Mouse (Mus musculus): ENCODE measurements around the gene Cc2d1b. TPM values are rescaled to one million over a fixed set of nuclear protein-coding genes. Genes with fewer than 3 reads are reported as not detected.
A peak's percentile ranks its signal among the peaks of the same experiment; 100 is the strongest.

Cc2d1b gene
- polyA plus RNA-seq (2014; fragmentation: Nextera tagmentation; extraction: Ambion mirVana) = 16.5 and 17.3 TPM in 2 replicates

DNA sequence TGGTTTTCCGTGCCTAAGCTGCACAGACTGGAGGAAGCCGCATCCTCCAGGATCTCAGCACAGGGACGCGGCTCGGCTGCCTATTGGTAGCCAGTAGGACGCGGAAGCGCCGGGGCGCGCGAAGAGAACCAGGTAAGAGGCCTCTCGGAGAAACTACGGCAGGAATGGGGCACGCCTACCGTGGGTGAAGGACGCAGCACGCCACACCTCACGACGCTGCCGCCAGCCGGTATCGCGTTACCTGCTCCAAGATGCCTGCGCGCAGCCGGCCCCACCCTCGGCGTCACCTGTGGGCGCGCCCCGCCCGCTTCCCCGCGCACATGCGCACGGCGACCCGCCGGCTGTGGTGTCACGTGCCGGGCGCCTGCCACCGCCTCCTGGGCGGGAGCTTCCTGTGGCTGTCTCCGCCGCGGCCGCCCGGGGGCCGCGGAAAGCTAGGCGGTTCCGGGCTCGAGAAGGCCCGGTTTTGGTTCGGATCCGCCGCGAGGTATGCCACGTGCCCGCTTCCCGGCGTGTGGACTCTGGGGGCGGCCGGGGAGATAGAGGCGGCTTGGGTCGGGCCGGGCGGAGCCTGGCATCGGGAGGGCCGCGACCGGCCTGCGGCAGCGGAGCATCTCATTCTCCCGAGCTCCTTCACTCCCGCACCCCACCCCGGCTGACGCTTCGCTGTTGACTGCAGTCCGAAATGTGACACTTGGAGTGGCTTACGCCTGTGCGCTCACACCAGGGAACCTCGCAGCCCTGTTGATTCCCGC, at the start of gene Cc2d1b:
TSS of gene Cc2d1b (plus strand) at position 354 of the 755 bp plus-strand sequence.
- no peaks in the 10 kb centered on the region for H3K27me3 ChIP-seq (replicated peaks; ENCODE audit: control insufficient read depth, insufficient read depth, low read length)
- WGBS = under 1% methylated on average over 79 of the region's 86 CpGs
- H3K4me2 ChIP-seq (ENCODE audit: low read length) = peak within 1 kb of the TSS; percentile 87
- H3K9me3 ChIP-seq (replicated peaks; ENCODE audit: control insufficient read depth, low read length) = no peaks in the 10 kb centered on the region
- DNase-seq (ENCODE audit: low spot score) (peak; percentile 95), ATAC-seq (peak; percentile 96)
- peaks cover 9% of the 10 kb centered on the region; the same call in 1 of the 2 replicates for H3K4me1 ChIP-seq (ENCODE audit: control insufficient read depth, insufficient read depth, low read length)
- H3K36me3 ChIP-seq (ENCODE audit: control insufficient read depth, insufficient read depth, low read length) = peaks cover 8% of the 10 kb centered on the region
- peak within 1 kb of the TSS; percentile 90 for H3K27ac ChIP-seq (ENCODE audit: low read depth, low read length)
- peak within 1 kb of the TSS; percentile 94 for H3K9ac ChIP-seq (ENCODE audit: low read length)
- H3K4me3 ChIP-seq (ENCODE audit: low read depth, low read length) = peak within 1 kb of the TSS; percentile 74

DNA sequence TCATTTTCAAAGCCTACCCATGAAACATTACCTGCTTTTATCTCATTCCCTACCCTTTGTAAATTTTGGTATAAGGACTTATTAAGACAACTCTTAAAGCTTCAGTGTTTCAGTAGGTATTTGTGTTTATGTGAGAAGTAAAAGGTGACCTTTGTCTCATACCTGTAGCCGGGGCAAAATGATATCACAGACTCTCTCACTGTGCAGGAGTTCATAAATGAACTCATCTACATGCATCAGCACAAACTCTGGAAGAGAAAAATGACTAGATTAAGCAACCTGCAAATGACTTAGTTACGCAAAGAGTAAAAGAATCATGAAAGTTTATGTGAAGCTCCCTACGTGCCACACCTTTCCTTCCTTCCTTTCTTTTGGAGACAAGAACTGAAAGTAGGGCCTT, 47.1 kb upstream of the Cc2d1b start:
- H3K9ac ChIP-seq (ENCODE audit: low read length) = no peak overlapping the region
- H3K9me3 ChIP-seq (replicated peaks; ENCODE audit: control insufficient read depth, low read length) = no peaks in the 10 kb centered on the region
- H3K36me3 ChIP-seq (ENCODE audit: control insufficient read depth, insufficient read depth, low read length) = peaks cover 64% of the 10 kb centered on the region
- WGBS = 96% methylated on average over 3 of the region's 3 CpGs
- no peak overlapping the region for H3K27ac ChIP-seq (ENCODE audit: low read depth, low read length)
- H3K27me3 ChIP-seq (replicated peaks; ENCODE audit: control insufficient read depth, insufficient read depth, low read length) = no peaks in the 10 kb centered on the region
- DNase-seq (ENCODE audit: low spot score) (no peak), ATAC-seq (no peak)
- no peak overlapping the region for H3K4me2 ChIP-seq (ENCODE audit: low read length)
- peaks cover 3% of the 10 kb centered on the region; the same call in 1 of the 2 replicates for H3K4me1 ChIP-seq (ENCODE audit: control insufficient read depth, insufficient read depth, low read length)
- H3K4me3 ChIP-seq (ENCODE audit: low read depth, low read length) = no peak overlapping the region

DNA sequence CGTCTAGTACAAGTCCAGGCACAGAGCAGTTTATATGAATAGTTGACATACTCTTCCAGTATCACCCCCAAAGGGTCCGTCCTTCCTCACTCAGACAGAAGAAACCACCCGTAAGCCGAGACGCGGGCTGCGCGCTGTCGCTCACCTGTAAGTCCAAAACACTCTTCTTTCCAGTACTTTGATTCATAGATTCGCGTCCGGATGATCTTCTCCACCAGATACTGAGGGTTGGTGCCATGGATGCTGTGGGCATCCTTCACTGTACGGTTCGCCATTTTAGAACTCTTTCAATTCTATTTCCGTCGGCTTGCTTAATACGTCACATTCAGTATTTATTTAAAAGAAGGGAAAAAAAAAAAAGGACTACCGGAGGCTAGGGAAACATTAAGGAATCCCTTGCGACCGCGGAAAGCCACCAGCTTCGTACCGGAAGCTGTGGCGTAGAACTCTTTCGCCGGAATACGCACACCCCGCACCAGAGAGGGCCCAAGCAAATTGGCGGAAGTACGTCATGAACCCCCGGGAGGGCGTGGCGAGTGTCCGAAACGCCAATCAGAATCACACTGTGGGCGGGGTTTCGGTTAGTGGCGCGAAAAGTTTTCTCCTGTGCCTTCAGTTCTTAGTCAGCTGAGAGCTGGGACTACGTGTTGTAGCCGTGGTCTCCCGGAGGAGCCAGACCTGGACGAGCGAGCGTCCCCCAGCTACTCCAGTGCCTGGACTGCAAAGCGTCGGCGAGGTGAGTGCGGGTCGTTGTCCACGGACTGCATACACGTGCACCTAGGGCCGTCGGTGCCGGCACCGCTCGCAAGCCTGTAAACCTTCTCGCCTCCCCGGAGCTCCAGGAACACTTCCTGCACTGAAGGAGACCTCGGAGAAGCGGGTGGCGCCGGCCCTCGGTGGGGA, 40.6 kb upstream of the Cc2d1b start, which contains the start of the genes Prpf38a and Orc1:
TSS of gene Prpf38a (minus strand) at position 497 of the 903 bp plus-strand sequence.
TSS of gene Orc1 (plus strand) at position 584 of the 903 bp plus-strand sequence.
- peak; percentile 98 for ATAC-seq
- H3K36me3 ChIP-seq (ENCODE audit: control insufficient read depth, insufficient read depth, low read length) = peaks cover 14% of the 10 kb centered on the region
- H3K4me3 ChIP-seq (ENCODE audit: low read depth, low read length) = peak within 1 kb of the TSS; percentile 76
- peaks cover 12% of the 10 kb centered on the region; the same call in 1 of the 2 replicates for H3K4me1 ChIP-seq (ENCODE audit: control insufficient read depth, insufficient read depth, low read length)
- H3K27ac ChIP-seq (ENCODE audit: low read depth, low read length) = peak within 1 kb of the TSS; percentile 74; the same call in 1 of the 2 replicates
- peak within 1 kb of the TSS; percentile 82 for H3K9ac ChIP-seq (ENCODE audit: low read length)
- no peaks in the 10 kb centered on the region for H3K9me3 ChIP-seq (replicated peaks; ENCODE audit: control insufficient read depth, low read length)
- H3K4me2 ChIP-seq (ENCODE audit: low read length) = peak within 1 kb of the TSS; percentile 65
- under 1% methylated on average over 64 of the region's 64 CpGs for WGBS
- no peaks in the 10 kb centered on the region for H3K27me3 ChIP-seq (replicated peaks; ENCODE audit: control insufficient read depth, insufficient read depth, low read length)
- peak; percentile 99 for DNase-seq (ENCODE audit: low spot score)

DNA sequence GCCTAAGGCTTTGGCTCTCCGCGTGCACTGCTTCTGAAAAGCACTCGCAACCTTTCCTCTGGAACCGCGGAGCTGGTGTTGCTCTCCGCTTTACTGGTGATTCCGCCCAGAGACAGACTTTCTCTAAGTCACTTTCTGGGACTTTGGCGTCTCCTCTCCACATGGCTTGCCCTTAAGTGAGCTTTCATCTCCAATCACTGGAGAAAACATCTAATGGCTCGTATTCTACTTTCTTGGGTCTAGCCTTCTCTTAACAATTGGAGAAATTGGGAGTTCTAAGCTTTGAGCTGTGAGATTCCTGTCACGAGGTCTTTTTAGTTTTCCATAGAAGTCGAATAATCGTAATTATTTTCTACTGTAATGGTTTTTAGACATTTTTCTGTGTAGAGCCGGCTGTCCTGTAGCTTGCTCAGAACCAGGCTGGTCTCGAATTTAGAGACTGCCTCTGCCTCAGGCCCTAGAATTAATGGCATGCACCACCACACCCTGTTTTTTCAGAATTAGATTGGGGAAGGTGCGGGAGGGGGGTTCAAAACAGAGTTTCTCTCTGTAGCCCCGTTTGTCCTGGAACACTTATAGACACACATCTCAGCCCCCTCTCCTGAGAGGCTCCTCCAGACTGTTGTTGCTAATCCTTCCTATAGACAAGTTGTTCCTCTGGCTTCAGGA, 39.9 kb upstream of the Cc2d1b start:
- no peak for DNase-seq (ENCODE audit: low spot score)
- Histone ChIP-seq H3K4me2 (ENCODE audit: low read length) (peak overlapping the region; percentile 65), H3K36me3 (ENCODE audit: control insufficient read depth, insufficient read depth, low read length) (peaks cover 7% of the 10 kb centered on the region), H3K27ac (ENCODE audit: low read depth, low read length) (no peak overlapping the region), H3K4me3 (ENCODE audit: low read depth, low read length) (peak overlapping the region; percentile 76), H3K9me3 (replicated peaks; ENCODE audit: control insufficient read depth, low read length) (no peaks in the 10 kb centered on the region), H3K27me3 (replicated peaks; ENCODE audit: control insufficient read depth, insufficient read depth, low read length) (no peaks in the 10 kb centered on the region), H3K4me1 (ENCODE audit: control insufficient read depth, insufficient read depth, low read length) (peaks cover 12% of the 10 kb centered on the region; the same call in 1 of the 2 replicates), H3K9ac (ENCODE audit: low read length) (peak overlapping the region; percentile 61)
- WGBS = under 1% methylated on average over 16 of the region's 16 CpGs
- ATAC-seq = no peak

DNA sequence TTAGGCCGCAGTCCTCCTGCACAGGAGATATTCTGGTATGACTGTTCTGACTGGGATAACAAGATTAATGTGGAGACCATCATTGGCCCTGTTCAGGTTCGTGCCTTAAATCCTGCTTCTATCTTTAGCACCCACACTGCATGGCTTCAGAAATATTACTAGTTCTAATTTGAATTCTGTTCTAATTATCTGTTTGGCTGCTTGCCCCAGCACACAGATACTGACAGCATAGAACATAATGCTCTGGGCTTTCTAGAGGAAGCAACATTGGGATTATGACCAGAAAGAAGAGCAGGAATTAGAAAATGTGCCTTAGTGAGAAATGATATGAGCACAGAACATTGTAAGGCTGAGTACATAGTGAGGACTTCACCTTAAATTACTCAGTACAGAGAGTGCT, 26.4 kb upstream of the Cc2d1b start:
- H3K4me1 ChIP-seq (ENCODE audit: control insufficient read depth, insufficient read depth, low read length) = no peaks in the 10 kb centered on the region
- H3K36me3 ChIP-seq (ENCODE audit: control insufficient read depth, insufficient read depth, low read length) = 0 out of 2 replicates have a peak, but pooled peaks cover 7% of the 10 kb centered on the region
- H3K9ac ChIP-seq (ENCODE audit: low read length) = no peak overlapping the region
- ATAC-seq (no peak), DNase-seq (ENCODE audit: low spot score) (no peak)
- H3K27ac ChIP-seq (ENCODE audit: low read depth, low read length) = no peak overlapping the region
- no peak overlapping the region for H3K4me2 ChIP-seq (ENCODE audit: low read length)
- WGBS = 95% methylated on average over 2 of the region's 2 CpGs
- no peak overlapping the region for H3K4me3 ChIP-seq (ENCODE audit: low read depth, low read length)
- H3K9me3 ChIP-seq (replicated peaks; ENCODE audit: control insufficient read depth, low read length) = no peaks in the 10 kb centered on the region
- no peaks in the 10 kb centered on the region for H3K27me3 ChIP-seq (replicated peaks; ENCODE audit: control insufficient read depth, insufficient read depth, low read length)

DNA sequence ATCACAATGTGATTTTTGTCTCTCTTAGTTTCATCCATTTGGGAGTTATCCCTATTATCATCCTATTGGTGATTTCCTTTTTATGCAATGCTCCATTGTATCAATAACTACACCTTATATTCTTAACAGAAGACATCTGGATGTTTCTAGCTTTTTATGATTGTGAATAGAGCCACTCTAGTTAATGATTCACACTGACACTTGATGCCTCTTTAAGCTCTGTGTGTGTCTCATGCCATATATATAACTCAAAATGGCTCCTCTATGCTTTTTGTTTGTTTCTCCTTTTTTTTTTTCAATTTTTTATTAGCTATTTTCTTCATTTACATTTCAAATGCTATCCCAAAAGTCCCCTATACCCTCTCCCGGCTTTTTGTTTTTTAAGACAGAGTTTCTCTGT, 24.0 kb upstream of the Cc2d1b start:
- ATAC-seq (no peak), DNase-seq (ENCODE audit: low spot score) (no peak)
- Histone ChIP-seq H3K4me3 (ENCODE audit: low read depth, low read length) (no peak overlapping the region), H3K4me2 (ENCODE audit: low read length) (no peak overlapping the region), H3K9me3 (replicated peaks; ENCODE audit: control insufficient read depth, low read length) (no peaks in the 10 kb centered on the region), H3K4me1 (ENCODE audit: control insufficient read depth, insufficient read depth, low read length) (no peaks in the 10 kb centered on the region), H3K36me3 (ENCODE audit: control insufficient read depth, insufficient read depth, low read length) (peaks cover 10% of the 10 kb centered on the region; the same call in 1 of the 2 replicates), H3K9ac (ENCODE audit: low read length) (no peak overlapping the region), H3K27ac (ENCODE audit: low read depth, low read length) (no peak overlapping the region), H3K27me3 (replicated peaks; ENCODE audit: control insufficient read depth, insufficient read depth, low read length) (no peaks in the 10 kb centered on the region)
- 91% methylated on average over 1 of the region's 1 CpGs for WGBS

DNA sequence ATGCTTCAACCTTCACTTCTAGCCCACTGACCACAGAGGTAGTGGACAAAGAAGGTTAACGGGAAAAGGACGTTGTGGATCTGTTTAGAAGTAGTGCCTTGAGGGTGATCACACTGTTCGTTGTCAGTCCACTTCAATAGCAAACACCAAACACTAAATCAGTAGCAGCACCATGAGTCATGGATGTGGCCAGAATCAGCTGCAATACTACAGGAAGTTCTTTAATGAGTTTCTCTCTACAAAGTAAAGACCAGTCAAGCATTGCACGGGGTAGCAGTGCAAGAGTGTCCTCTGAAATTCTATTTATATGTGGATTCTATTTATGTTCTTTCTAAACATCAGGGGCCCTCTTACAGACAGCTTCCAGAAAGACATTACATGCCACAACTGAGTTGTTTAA, 21.4 kb upstream of the Cc2d1b start:
- H3K36me3 ChIP-seq (ENCODE audit: control insufficient read depth, insufficient read depth, low read length) = peaks cover 10% of the 10 kb centered on the region; the same call in 1 of the 2 replicates
- no peaks in the 10 kb centered on the region for H3K4me1 ChIP-seq (ENCODE audit: control insufficient read depth, insufficient read depth, low read length)
- H3K9ac ChIP-seq (ENCODE audit: low read length) = no peak overlapping the region
- DNase-seq (ENCODE audit: low spot score) (no peak), ATAC-seq (no peak)
- no peaks in the 10 kb centered on the region for H3K27me3 ChIP-seq (replicated peaks; ENCODE audit: control insufficient read depth, insufficient read depth, low read length)
- no peak overlapping the region for H3K27ac ChIP-seq (ENCODE audit: low read depth, low read length)
- no peak overlapping the region for H3K4me2 ChIP-seq (ENCODE audit: low read length)
- H3K4me3 ChIP-seq (ENCODE audit: low read depth, low read length) = no peak overlapping the region
- H3K9me3 ChIP-seq (replicated peaks; ENCODE audit: control insufficient read depth, low read length) = no peaks in the 10 kb centered on the region
- WGBS = 89% methylated on average over 4 of the region's 4 CpGs

DNA sequence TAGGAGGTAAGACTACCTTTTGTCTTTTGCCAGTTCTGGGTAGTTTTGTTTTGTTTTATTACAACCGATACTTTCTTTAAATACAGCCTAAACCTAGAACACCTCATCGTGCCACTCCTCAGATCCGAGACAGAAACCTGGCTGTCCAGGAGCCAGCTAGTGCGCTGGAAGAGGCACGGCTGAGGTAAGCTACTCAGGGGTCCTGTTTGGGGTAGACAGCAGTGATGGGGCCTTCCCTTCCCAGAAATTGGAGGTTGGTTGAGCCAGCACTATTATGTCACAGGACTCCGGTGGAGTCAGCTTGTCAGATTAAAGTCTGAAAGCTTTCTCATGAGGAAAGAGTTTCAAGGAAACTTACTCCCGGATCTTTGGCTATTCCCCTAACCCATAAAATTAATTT, 17.9 kb upstream of the Cc2d1b start:
- Histone ChIP-seq H3K4me2 (ENCODE audit: low read length) (no peak overlapping the region), H3K9ac (ENCODE audit: low read length) (no peak overlapping the region), H3K4me3 (ENCODE audit: low read depth, low read length) (no peak overlapping the region), H3K4me1 (ENCODE audit: control insufficient read depth, insufficient read depth, low read length) (no peaks in the 10 kb centered on the region), H3K36me3 (ENCODE audit: control insufficient read depth, insufficient read depth, low read length) (peaks cover 30% of the 10 kb centered on the region; the same call in 1 of the 2 replicates), H3K9me3 (replicated peaks; ENCODE audit: control insufficient read depth, low read length) (no peaks in the 10 kb centered on the region), H3K27me3 (replicated peaks; ENCODE audit: control insufficient read depth, insufficient read depth, low read length) (no peaks in the 10 kb centered on the region), H3K27ac (ENCODE audit: low read depth, low read length) (no peak overlapping the region)
- 94% methylated on average over 7 of the region's 7 CpGs for WGBS
- DNase-seq (ENCODE audit: low spot score) (no peak), ATAC-seq (no peak)
